In the genomic region with DNA sequence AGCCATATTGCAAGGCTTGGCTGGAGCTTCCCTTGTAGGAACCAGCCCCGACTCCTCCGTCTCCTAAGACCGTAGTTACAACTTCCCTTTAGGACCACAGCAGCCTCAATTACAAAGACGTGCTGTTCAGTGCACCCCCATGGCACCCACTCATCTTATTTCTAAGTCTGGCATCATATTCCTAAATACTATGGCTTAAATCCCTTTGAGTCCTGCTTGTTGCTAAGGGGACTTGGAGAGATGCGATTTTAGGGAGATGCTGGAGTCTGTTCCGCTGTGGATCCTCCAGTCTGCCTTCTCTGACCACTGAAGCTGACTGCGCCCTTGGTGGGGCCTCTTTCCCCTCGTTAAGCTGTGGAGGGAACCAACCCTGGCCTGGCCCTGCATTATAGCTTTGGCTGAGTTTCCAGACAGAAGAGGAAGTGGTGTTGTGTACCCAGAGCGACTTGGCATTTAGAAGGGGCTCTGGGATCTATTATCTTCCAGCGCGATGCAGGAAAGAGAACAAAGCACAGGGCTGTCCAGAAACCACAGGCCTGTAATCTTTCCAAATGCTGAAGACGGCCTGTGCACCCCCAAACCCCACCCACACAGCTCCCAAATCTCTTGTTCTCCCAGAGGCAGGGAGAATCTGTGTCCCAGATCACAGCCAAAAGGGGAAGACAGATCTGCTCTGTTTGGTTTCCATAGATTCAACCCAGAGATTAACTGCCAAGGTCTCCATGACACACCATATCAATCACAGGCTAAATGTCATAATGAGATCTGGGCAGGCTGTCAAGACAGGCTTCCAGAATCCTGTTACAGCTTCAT, we compare ENCODE assay signal across 9 mouse cellular contexts. TPM values are rescaled to one million over a fixed set of nuclear protein-coding genes. Genes with fewer than 3 reads are reported as not detected.
A peak's percentile ranks its signal among the peaks of the same experiment; 100 is the strongest.
DNase-seq lines count a peak whose midpoint lies in the region; ATAC-seq and TF ChIP-seq lines count a peak whose summit lies in the region.
"Had no signal": no experiment of that assay in that cellular context is flagged by ENCODE, and none has a peak within 500 bp of the region (broad histone marks: within the 10 kb centered on the region; RNA-seq: fewer than 3 reads in every experiment).

No protein-coding gene starts in this region.

- no peak for TF ChIP-seq POLR2A in brain, embryonic 14.5 days (IDR thresholded peaks at IDR 0.05; ENCODE audit: borderline replicate concordance, extremely low read depth, insufficient read depth, insufficient read length, poor library complexity, severe bottlenecking)

- peak; percentile 64 to 90 for DNase-seq in adrenal gland, adult (ENCODE audit: inconsistent age in 2 of 2, low spot score in 1 of 2)
- DNase-seq in adrenal gland, postnatal 4 days (ENCODE audit: low spot score in 2 of 2): no peak
- peak; percentile 86 for DNase-seq in brain, embryonic 14.5 days (ENCODE audit: low read depth)
- peak; percentile 59 for DNase-seq in layer of hippocampus, adult 11-12 months (ENCODE audit: low spot score)
- peak; percentile 44 to 61 for DNase-seq in lung, adult 18-20 months
- DNase-seq in right cerebral cortex, adult 18-20 months: peak; percentile 47
- DNase-seq in T-cell, adult 2 months (ENCODE audit: low spot score): no peak

- ATAC-seq in granulocyte monocyte progenitor cell, adult 5-6 weeks (replicated peaks; ENCODE audit: poor library complexity, severe bottlenecking): peak; percentile 85

- no peak for TF ChIP-seq CTCF in brain, embryonic 14.5 days (IDR thresholded peaks at IDR 0.05; ENCODE audit: borderline replicate concordance, extremely low read depth, insufficient read depth, insufficient read length)

RNA-seq across cellular contexts. Expression of gene Dupd1, which starts 7.4 kb away (rescaled TPM):
- total RNA-seq in adrenal gland, postnatal 4 days (2021): 1 to 10 TPM; 1.1 to 1.4 TPM
- polyA plus RNA-seq in brain, embryonic 14.5 days (2012; rRNA removed): 0.08 and 0.10 TPM in 2 replicates
- not detected in 2 replicates for total RNA-seq in granulocyte monocyte progenitor cell, adult 5-6 weeks (2014; fragmentation: Nextera tagmentation)
- total RNA-seq in granulocyte monocyte progenitor cell, adult 5-6 weeks (2017): not detected in 2 replicates
- polyA plus RNA-seq: spleen, adult 2 months had no signal

RNA-seq across cellular contexts. Expression of gene Samd8, which starts 43.4 kb away (rescaled TPM):
- 10 to 100 TPM; 33.2 to 33.7 TPM for total RNA-seq in adrenal gland, postnatal 4 days (2021)
- 22.6 and 30.1 TPM in 2 replicates for polyA plus RNA-seq in brain, embryonic 14.5 days (2012; rRNA removed)
- total RNA-seq in granulocyte monocyte progenitor cell, adult 5-6 weeks (2014; fragmentation: Nextera tagmentation): 5.1 and 10.8 TPM in 2 replicates
- total RNA-seq in granulocyte monocyte progenitor cell, adult 5-6 weeks (2017): 4.6 and 7.5 TPM in 2 replicates

RNA-seq across cellular contexts. Expression of gene Dusp13, which starts 44.0 kb away (rescaled TPM):
- total RNA-seq in adrenal gland, postnatal 4 days (2021): 1 to 10 TPM in 1 of 2 experiments, under 1 TPM in 1; 0.84 to 1.4 TPM
- polyA plus RNA-seq in brain, embryonic 14.5 days (2012; rRNA removed): not detected in 2 replicates
- total RNA-seq in granulocyte monocyte progenitor cell, adult 5-6 weeks (2014; fragmentation: Nextera tagmentation): not detected in 2 replicates
- not detected in 2 replicates for total RNA-seq in granulocyte monocyte progenitor cell, adult 5-6 weeks (2017)

Comparison
In these comparisons a context has a peak if more than half of its experiments do, and no peak if none do; other contexts are left out.
1. DNase-seq: peak in adrenal gland, adult (2 of 2), brain, embryonic 14.5 days (single experiment), layer of hippocampus, adult 11-12 months (single experiment), lung, adult 18-20 months (2 of 2) and right cerebral cortex, adult 18-20 months (single experiment); none in adrenal gland, postnatal 4 days (0 of 2) and T-cell, adult 2 months (single experiment).